Mouse (Mus musculus): ENCODE measurements around the gene Adamts6.

Adamts6 gene

GRCm38 (mm10) chr13:104460287-104460686, 172.7 kb downstream of the Adamts6 start:
- no peak for DNase-seq (ENCODE audit: low spot score in 2 of 2)

- no peak for DNase-seq (ENCODE audit: low spot score in 2 of 2)
Measured at GRCm38 (mm10) chr13:104468061-104468460, 180.4 kb downstream of the Adamts6 start.

- DNase-seq (ENCODE audit: low spot score in 2 of 2), result no peak
Measured at GRCm38 (mm10) chr13:104476285-104476956, 188.8 kb downstream of the Adamts6 start.

GRCm38 (mm10) chr13:104482426-104483089, 194.9 kb downstream of the Adamts6 start:
- DNase-seq (ENCODE audit: low spot score in 2 of 2), result no peak

GRCm38 (mm10) chr13:104483111-104483722, 195.6 kb downstream of the Adamts6 start:
- no peak for DNase-seq (ENCODE audit: low spot score in 2 of 2)

- DNase-seq (ENCODE audit: low spot score in 2 of 2), result no peak
Measured at GRCm38 (mm10) chr13:104491046-104491811, 203.6 kb downstream of the Adamts6 start.

- no peak for DNase-seq (ENCODE audit: low spot score in 2 of 2)
Measured at GRCm38 (mm10) chr13:104493466-104493993, 205.9 kb downstream of the Adamts6 start.

- peak in 1 of 2 experiments; percentile 6 for DNase-seq (ENCODE audit: low spot score in 2 of 2)
Measured at GRCm38 (mm10) chr13:104494200-104494873, 206.7 kb downstream of the Adamts6 start.

GRCm38 (mm10) chr13:104497592-104497991, 210.0 kb downstream of the Adamts6 start:
- no peak for DNase-seq (ENCODE audit: low spot score in 2 of 2)

- peak in 1 of 2 experiments; percentile 5 for DNase-seq (ENCODE audit: low spot score in 2 of 2)
Measured at GRCm38 (mm10) chr13:104498669-104499068, 211.0 kb downstream of the Adamts6 start.

- DNase-seq (ENCODE audit: low spot score in 2 of 2), result peak in 1 of 2 experiments; percentile 31
Measured at GRCm38 (mm10) chr13:104499116-104500040, 211.7 kb downstream of the Adamts6 start.

GRCm38 (mm10) chr13:104502406-104502805, 214.8 kb downstream of the Adamts6 start:
- DNase-seq (ENCODE audit: low spot score in 2 of 2), result peak in 1 of 2 experiments; percentile 8

- DNase-seq (ENCODE audit: low spot score in 2 of 2), result no peak
Measured at GRCm38 (mm10) chr13:104504043-104504442, 216.4 kb downstream of the Adamts6 start.

GRCm38 (mm10) chr13:104506165-104506875, 218.7 kb downstream of the Adamts6 start:
- DNase-seq (ENCODE audit: low spot score in 2 of 2), result peak in 1 of 2 experiments; percentile 3

GRCm38 (mm10) chr13:104507671-104508070, 220.0 kb downstream of the Adamts6 start:
- no peak for DNase-seq (ENCODE audit: low spot score in 2 of 2)

- peak in 1 of 2 experiments; percentile 21 for DNase-seq (ENCODE audit: low spot score in 2 of 2)
Measured at GRCm38 (mm10) chr13:104509561-104510493, 222.2 kb downstream of the Adamts6 start.

GRCm38 (mm10) chr13:104510766-104511165, 223.1 kb downstream of the Adamts6 start:
- DNase-seq (ENCODE audit: low spot score in 2 of 2), result peak in 1 of 2 experiments; percentile 23

GRCm38 (mm10) chr13:104515054-104515453, 227.4 kb downstream of the Adamts6 start:
- DNase-seq (ENCODE audit: low spot score in 2 of 2), result no peak
